Mouse (Mus musculus) regulatory T cell (primary cell): ENCODE measurements around the gene Plcd3.

Experiments
- in situ Hi-C: fragments of 300-600 bp; cut with MboI, MseI; formaldehyde crosslinking; loops from one replicate; pipeline ENCODE4 v1.15.1; 2025; ENCODE audit warnings: high pct_unique_total_duplicates

Gene Plcd3

DNA sequence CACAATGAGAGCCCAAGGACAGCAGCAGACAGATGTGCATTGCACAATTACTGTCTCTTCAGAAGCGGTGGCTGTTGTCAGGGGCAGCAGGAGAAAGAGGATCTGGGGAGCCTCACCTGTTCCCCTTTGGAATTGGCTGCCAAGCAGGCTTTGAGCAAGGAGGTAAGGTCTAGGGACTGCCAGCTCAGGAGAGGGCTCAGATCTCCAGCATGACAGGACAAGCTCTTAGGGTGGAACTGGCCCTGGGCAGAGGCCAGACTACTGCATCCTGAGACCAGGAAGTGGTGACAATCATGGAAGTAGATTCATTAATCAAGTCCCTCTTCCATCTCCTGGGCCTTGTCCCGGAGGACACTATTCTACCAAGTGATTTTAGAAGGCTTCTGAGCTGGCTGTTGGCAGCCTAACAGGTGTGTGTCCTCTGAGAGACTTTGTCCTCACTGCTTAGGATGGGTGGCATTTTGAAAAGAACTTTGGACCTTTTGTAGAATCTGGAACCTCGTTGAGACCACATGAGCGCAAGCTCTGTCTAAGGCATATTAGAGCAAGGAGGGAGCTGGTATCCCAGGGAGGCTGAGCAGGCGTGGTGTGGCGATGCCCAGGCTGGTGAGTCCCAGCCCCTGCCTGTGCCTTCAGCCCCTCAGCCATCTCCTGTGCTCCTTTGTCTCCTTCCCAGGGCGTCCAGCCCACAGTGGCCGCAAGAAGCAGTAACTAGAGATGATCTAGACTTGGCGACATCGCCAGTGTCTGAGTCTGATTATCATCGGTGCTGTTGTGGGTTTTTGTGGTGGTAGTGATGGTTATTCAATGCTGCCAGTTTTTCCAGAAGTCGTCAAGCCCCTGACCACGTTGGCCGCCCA is 35.0 kb downstream of the Plcd3 start:
- in situ Hi-C loops, result no loop called here

DNA sequence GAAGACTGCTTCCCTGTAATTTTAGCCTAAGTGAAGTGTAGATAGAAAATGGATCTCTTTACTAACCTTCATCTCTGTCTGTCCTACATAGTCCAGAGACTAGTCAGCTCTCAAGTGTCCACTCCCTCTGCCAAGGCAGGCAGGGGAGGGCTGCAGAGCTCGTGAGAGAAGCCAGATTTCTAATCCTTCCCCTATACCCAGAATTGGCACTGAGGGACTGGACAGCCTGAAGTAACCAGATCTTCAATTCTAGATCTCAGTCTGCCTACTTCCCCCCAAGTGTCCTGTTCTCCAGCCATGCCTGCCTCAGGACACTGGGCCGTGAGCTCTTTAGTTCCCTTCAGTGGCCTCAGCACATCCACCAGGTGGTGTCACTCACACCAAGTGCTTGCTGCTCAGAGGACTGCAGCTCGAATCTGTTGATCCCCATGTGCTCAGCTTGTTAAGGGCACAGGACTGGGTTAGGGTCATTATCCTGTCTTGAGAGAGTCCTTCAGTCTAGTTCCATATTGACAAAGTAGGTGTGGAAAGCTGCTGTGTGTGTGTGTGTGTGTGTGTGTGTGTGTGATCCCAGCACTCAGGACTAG is 42.9 kb downstream of the Plcd3 start:
- in situ Hi-C loops, result no loop called here

- in situ Hi-C loops, result no loop called here
These were observed 44.8 kb downstream of the Plcd3 start for GRCm38 (mm10) chr11:103056636-103057035.

GRCm38 (mm10) chr11:103054798-103055197 is 46.7 kb downstream of the Plcd3 start:
- in situ Hi-C loops, result no loop called here

DNA sequence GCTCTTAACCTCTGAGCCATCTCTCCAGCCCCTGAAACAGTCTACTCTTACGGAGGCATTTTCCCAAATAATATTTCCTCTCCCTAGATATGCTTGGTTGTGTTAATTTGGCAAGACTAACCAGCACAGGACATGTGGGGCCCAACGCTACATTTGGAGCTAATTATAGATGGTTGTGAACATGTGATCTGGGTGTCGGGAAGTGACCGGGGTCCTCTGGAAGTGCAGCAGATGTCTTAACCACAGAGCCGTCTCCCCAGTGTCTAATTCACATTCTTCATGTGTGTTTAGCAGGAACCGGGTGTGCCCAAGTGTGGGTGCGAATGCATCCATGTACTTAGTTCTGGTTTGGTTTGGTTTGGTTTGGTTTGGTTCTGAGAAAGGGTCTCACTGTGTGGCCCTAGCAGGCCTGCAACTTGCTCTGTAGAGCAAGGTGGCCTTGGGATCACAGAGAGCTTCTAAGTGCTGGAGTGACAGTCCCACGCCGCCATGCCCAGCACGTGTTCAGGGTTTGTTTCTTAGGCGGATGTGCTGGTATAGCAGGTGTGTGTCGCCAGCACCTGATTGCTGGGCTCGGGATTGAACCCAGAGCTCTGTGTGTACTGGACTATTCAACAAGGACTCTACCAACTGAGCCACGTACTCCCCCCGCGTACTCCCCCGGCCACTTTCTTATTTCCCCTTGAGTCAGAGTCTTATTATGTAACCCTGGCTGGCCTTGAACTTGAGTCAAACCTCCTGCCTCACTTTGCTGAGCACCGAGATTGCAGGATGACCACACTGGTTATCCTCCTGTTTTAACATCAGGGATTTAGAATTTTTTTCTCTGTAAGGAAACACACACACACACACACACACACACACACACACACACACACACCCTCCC is 48.0 kb downstream of the Plcd3 start:
- in situ Hi-C loops, result no loop called here

- in situ Hi-C loops, result no loop called here
These were observed 49.4 kb downstream of the Plcd3 start for GRCm38 (mm10) chr11:103052078-103052477.

DNA sequence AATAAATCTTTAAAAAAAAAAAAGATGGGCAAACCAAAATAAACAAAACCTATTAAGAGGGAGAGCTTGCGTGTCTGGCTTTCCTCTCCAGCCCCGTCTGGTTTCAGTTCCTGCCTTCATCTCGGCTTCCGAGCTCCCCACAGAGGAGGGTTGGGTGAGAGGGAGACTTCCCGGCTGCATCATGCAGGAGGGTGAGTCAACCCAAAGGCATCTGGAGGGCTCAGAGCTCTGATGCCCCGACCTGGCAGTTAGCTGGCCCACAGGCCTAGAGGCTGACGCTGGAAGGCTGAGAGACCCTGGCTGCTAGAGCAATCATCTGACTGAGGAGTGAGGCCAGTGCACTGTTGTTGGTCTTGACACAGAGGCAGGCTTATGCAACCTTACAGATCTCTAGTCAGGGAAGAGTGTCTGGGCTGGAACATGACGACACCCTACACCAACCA is 50.2 kb downstream of the Plcd3 start:
- in situ Hi-C loops, result no loop called here

- in situ Hi-C loops, result no loop called here
These were observed 51.3 kb downstream of the Plcd3 start for GRCm38 (mm10) chr11:103050153-103050552.

DNA sequence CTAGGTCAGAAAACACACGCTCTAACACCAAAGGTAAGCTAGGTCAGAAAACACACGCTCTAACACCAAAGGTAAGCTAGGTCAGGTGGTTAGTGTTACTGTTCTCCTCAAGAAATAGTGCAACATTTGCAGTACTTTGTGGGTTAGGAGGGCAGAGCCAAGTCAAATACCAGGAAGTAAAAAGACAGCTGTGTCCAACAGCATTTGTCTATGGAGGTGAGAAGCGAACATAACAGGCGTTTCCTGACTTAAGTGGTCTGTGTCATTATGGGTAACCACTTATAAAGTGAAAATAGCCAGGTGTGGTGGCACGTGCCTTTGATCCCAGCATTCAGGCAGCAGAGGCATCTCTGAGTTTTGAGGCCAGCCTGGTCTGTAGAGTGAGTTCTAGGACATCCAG is 51.8 kb downstream of the Plcd3 start:
- in situ Hi-C loops, result no loop called here

DNA sequence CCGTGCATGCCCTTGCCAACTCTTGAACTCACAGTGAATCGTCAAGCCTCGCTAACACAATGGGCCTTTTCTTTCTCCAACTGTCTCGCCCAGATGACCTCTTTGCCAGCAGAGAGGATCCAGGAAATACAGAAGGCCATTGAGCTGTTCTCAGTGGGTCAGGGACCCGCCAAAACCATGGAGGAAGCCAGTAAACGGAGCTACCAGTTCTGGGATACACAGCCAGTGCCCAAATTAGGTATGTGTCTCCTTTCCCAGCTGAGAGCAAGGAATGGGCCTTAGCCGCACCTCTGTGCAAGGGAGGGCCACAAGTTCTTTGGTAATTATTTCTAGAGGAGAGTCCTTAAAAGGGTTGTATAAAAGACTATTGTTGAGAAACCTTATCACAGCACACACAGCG is 55.2 kb downstream of the Plcd3 start:
- in situ Hi-C loops, result no loop called here

GRCm38 (mm10) chr11:103043982-103044381 is 57.5 kb downstream of the Plcd3 start:
- in situ Hi-C loops, result no loop called here

GRCm38 (mm10) chr11:103042828-103043227 is 58.6 kb downstream of the Plcd3 start:
- in situ Hi-C loops, result no loop called here

DNA sequence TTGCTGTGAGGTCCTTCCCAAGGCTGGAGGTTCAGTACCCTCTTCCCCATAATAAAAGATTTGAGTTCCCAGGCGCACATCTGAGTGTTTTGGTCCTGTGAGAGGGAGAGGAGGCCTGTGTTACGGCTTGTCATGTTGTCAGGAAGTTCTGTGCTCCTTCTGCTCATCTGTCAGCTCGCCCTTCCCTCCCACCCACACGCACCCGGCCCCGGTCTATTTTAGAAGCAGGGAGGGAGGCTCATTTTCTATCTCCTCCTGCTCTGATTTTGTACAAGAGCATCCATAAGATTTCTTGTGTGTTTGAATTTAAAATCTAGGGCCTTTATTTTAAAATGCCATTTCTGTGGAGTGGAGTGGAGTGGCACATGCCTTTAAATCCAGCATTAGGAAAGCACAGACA is 63.4 kb downstream of the Plcd3 start:
- in situ Hi-C loops, result no loop called here

GRCm38 (mm10) chr11:103036881-103037465 is 64.5 kb downstream of the Plcd3 start:
- in situ Hi-C loops, result no loop called here

DNA sequence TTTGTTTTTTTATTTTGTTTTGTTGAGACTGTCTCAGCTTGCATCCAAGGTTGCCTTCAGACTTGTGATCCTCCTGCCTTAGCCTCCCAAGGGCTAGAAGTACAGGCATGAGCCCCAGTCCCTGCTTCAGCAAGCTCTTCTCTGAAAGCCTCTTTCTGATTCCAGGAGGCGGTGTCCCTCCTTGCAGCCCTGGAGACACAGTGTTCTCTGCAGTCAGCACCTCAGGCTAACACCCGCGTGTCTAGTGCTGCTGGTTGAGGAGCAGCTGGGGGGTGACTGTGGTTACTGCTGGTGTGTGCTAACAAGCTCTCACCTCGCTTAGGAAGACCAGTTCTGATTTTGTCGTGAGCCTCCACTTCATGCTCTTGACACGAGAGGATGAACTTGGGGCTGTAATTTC is 66.5 kb downstream of the Plcd3 start:
- in situ Hi-C loops, result no loop called here

DNA sequence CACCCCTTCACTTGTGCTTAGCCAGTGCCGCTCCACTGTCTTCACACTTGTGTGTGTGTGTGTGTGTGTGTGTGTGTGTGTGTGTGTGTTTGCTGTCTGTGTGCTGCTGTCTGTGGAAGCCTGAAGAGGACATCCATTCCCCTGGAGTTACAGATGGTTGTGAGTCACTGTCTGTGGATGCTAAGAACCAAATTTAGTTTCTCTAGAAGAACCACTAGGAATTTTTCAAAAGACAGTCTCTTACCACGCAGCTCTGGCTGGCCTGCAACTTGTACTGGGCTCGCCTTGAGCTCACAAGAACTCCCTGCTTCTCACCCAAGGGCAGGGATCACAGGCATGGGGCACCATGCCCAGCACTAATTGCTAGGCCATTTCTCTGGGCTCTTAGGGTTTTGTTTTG is 68.4 kb downstream of the Plcd3 start:
- in situ Hi-C loops, result no loop called here

DNA sequence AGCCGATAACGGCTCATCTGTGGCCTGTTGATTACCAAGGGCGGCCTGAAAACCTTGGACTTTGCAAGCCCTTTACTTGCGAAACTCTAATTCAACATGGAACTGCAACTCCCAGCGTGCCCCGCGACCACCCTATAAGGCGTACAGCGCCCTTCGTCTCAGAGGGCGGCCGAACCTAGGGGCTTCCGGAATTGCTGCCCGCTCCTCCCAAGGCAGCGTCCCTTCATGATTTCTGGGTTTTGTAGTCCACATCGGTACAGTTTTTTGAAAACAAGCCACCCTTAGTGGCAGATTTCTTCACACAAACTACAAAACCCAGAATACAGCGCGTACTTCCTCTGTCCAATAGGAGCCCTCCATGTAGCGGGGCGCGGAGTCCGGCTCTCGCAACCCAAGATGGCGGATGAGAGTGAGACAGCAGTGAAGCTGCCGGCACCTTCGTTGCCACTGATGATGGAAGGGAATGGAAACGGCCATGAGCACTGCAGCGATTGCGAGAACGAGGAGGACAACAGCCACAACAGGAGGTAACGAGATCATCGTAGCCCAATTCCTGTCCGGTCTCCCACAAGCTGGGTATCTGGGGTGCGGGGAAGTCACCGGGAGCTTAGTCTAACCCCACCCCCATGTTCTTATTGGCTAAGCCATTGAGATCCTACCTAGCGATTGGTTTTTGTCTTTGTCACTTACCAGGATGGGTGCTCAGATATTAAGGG is 73.1 kb downstream of the Plcd3 start, which contains the start of the genes Nmt1 and Dcakd:
Nmt1 (plus strand) TSS at position 15 of the 716 bp plus-strand sequence.
Dcakd (minus strand) TSS at position 158 of the 716 bp plus-strand sequence.
- in situ Hi-C loops, result no loop called here

GRCm38 (mm10) chr11:103027570-103028175 is 73.8 kb downstream of the Plcd3 start:
- in situ Hi-C loops, result no loop called here

DNA sequence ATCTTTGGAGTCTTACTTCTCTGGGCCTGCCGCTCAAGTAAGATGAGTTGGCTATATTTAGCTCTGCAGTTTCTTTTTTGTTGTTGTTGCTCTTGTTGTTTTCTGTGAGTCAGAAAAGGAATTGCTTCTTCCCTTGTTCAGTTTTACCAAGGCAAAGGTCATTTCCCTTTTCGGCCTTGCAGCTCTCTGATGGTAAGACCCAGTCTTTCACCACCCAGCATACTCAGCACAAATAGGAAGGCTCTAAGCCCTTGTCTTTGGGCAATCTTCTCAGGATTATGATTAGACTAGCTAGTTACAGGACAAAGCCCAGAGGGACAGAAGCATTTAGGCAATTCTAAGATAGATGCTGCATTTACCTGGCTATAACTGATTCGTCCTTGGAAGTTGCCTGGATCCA is 74.6 kb downstream of the Plcd3 start:
- in situ Hi-C loops, result no loop called here

DNA sequence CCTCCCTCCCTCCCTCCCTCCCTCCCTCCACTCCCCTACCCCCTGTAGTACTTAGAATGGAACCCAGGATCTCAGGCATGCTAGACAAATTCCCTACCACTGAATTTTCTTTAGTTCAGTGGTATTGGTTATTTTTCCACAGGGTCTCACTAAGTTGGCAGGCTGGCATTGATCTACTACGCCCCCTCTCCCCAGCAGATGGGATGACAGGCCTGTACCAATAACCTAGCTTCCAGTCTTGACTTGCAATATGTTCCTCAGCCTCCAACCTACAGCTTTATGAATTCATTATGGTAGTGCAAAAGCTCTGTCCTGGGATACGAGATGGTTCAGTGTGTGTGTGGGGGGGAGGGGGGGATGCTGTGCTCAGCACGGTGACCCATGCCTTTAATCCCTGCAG is 77.5 kb downstream of the Plcd3 start:
- in situ Hi-C loops, result no loop called here
